In genomic region chr4:142474626-142475025, GRCm38 (mm10) we compare ENCODE assay signal across 13 mouse cellular contexts.
DNase-seq lines count a peak whose midpoint lies in the region; ATAC-seq and TF ChIP-seq lines count a peak whose summit lies in the region.
"Had no signal": no experiment of that assay in that cellular context is flagged by ENCODE, and none has a peak within 500 bp of the region (broad histone marks: within the 10 kb centered on the region; RNA-seq: fewer than 3 reads in every experiment).

No protein-coding gene starts in this region.

- H3K27ac ChIP-seq in cerebellum, adult 2 months (ENCODE audit: insufficient read depth, low read length): no peak overlapping the region
- no peak overlapping the region for H3K27ac ChIP-seq in limb, embryonic 13.5 days
- H3K27ac ChIP-seq in limb, embryonic 10.5 days: no peak overlapping the region
- no peak overlapping the region for H3K27ac ChIP-seq in hindbrain, embryonic 14.5 days
- H3K27ac ChIP-seq in neural tube, embryonic 13.5 days (replicated peaks): no peak overlapping the region

- H3K4me2 ChIP-seq in limb, embryonic 13.5 days (replicated peaks): peak overlapping the region; percentile 54; the same call in 1 of the 2 replicates
- H3K4me2 ChIP-seq in hindbrain, embryonic 14.5 days (replicated peaks): peak overlapping the region; percentile 44
- peak overlapping the region; percentile 54 for H3K4me2 ChIP-seq in neural tube, embryonic 13.5 days
- H3K4me2 ChIP-seq: heart, embryonic 11.5 days; liver, embryonic 11.5 days had no signal

- no peaks in the 10 kb centered on the region for H3K36me3 ChIP-seq in limb, embryonic 13.5 days
- no peaks in the 10 kb centered on the region for H3K36me3 ChIP-seq in limb, embryonic 10.5 days
- H3K36me3 ChIP-seq in hindbrain, embryonic 14.5 days (replicated peaks; ENCODE audit: control insufficient read depth, insufficient read depth): no peaks in the 10 kb centered on the region
- no peaks in the 10 kb centered on the region for H3K36me3 ChIP-seq in neural tube, embryonic 13.5 days

- H3K27me3 ChIP-seq in cerebellum, adult 2 months (ENCODE audit: control insufficient read depth, insufficient read depth, low read length): no peaks in the 10 kb centered on the region
- no peaks in the 10 kb centered on the region for H3K27me3 ChIP-seq in limb, embryonic 13.5 days
- 0 out of 2 replicates have a peak, but pooled peaks cover 6% of the 10 kb centered on the region for H3K27me3 ChIP-seq in limb, embryonic 10.5 days (ENCODE audit: low read depth, poor library complexity, severe bottlenecking)
- H3K27me3 ChIP-seq in hindbrain, embryonic 14.5 days (ENCODE audit: control insufficient read depth, insufficient read depth, low read length): no peaks in the 10 kb centered on the region
- no peaks in the 10 kb centered on the region for H3K27me3 ChIP-seq in neural tube, embryonic 13.5 days

- TF ChIP-seq CTCF in cerebellum, adult 2 months (IDR thresholded peaks at IDR 0.05; ENCODE audit: borderline replicate concordance, insufficient read depth, low read depth, low read length): no peak

- DNase-seq in cerebellum, postnatal 10 days: peak; percentile 43 to 46
- no peak for DNase-seq in cerebellum, adult 2 months
- no peak for DNase-seq in limb, embryonic 10.5 days (ENCODE audit: low spot score)
- DNase-seq in hindbrain, embryonic 14.5 days (ENCODE audit: low spot score): no peak
- no peak for DNase-seq in yolk sac, embryonic 10.5 days (ENCODE audit: low spot score)
- no peak for DNase-seq in urinary bladder, postnatal 25 days (ENCODE audit: low spot score)
- DNase-seq: embryo, embryonic 11 days; thymus, postnatal 36 days had no signal

- TF ChIP-seq POLR2A in cerebellum, adult 2 months (IDR thresholded peaks at IDR 0.05; ENCODE audit: borderline replicate concordance, insufficient read depth, low read length): no peak

- no peak for ATAC-seq in limb, embryonic 13.5 days (ENCODE audit: low FRiP score, low read depth)
- no peak for ATAC-seq in hindbrain, embryonic 14.5 days (ENCODE audit: low FRiP score)
- no peak for ATAC-seq in neural tube, embryonic 13.5 days (ENCODE audit: low read depth)

- 46% methylated on average over 7 of the region's 7 CpGs for WGBS in cerebellum, adult 2 months
- WGBS in limb, embryonic 13.5 days: 81% methylated on average over 7 of the region's 7 CpGs
- WGBS in limb, embryonic 10.5 days: 89% methylated on average over 7 of the region's 7 CpGs
- WGBS in hindbrain, embryonic 14.5 days: 79% methylated on average over 7 of the region's 7 CpGs
- WGBS in neural tube, embryonic 13.5 days: 78% methylated on average over 7 of the region's 7 CpGs

- no peaks in the 10 kb centered on the region for H3K9me3 ChIP-seq in limb, embryonic 13.5 days
- no peaks in the 10 kb centered on the region for H3K9me3 ChIP-seq in limb, embryonic 10.5 days (replicated peaks)
- H3K9me3 ChIP-seq in hindbrain, embryonic 14.5 days (ENCODE audit: control insufficient read depth, low read length): no peaks in the 10 kb centered on the region
- H3K9me3 ChIP-seq in neural tube, embryonic 13.5 days: no peaks in the 10 kb centered on the region

- peaks cover 29% of the 10 kb centered on the region for H3K4me1 ChIP-seq in cerebellum, adult 2 months (ENCODE audit: control insufficient read depth, insufficient read depth, low read length)
- H3K4me1 ChIP-seq in limb, embryonic 13.5 days: peaks cover 30% of the 10 kb centered on the region
- H3K4me1 ChIP-seq in limb, embryonic 10.5 days: peaks cover 8% of the 10 kb centered on the region; the same call in 1 of the 2 replicates
- H3K4me1 ChIP-seq in hindbrain, embryonic 14.5 days (replicated peaks; ENCODE audit: control insufficient read depth, insufficient read depth, low read length): peaks cover 28% of the 10 kb centered on the region
- peaks cover 29% of the 10 kb centered on the region for H3K4me1 ChIP-seq in neural tube, embryonic 13.5 days (replicated peaks)

- H3K9ac ChIP-seq in limb, embryonic 13.5 days: no peak overlapping the region
- no peak overlapping the region for H3K9ac ChIP-seq in hindbrain, embryonic 14.5 days
- H3K9ac ChIP-seq in neural tube, embryonic 13.5 days: peak overlapping the region; percentile 43; the same call in 1 of the 2 replicates

- no peak overlapping the region for H3K4me3 ChIP-seq in cerebellum, adult 2 months (replicated peaks; ENCODE audit: insufficient read depth, low read depth, low read length)
- H3K4me3 ChIP-seq in limb, embryonic 13.5 days: no peak overlapping the region
- H3K4me3 ChIP-seq in limb, embryonic 10.5 days: no peak overlapping the region
- no peak overlapping the region; the same call in 1 of the 2 replicates for H3K4me3 ChIP-seq in hindbrain, embryonic 14.5 days (replicated peaks; ENCODE audit: low read length)
- peak overlapping the region; percentile 31; the same call in 1 of the 2 replicates for H3K4me3 ChIP-seq in neural tube, embryonic 13.5 days
- H3K4me3 ChIP-seq: erythroblast, embryonic 14.5 days had no signal

Comparison
In these comparisons a context has a peak if more than half of its experiments do, and no peak if none do; other contexts are left out.
1. DNase-seq: peak in cerebellum, postnatal 10 days (2 of 2); none in cerebellum, adult 2 months (0 of 2), limb, embryonic 10.5 days (single experiment), hindbrain, embryonic 14.5 days (single experiment), yolk sac, embryonic 10.5 days (single experiment) and urinary bladder, postnatal 25 days (single experiment).
2. Peak in every context shown above with its lines, with median percentiles within 50 percentile points of each other: H3K4me2 ChIP-seq.